Mouse (Mus musculus) hindbrain, embryonic 14.5 days (tissue): ENCODE measurements around the gene Ireb2. TPM values are rescaled to one million over a fixed set of nuclear protein-coding genes. Genes with fewer than 3 reads are reported as not detected.
"Not testable (repeated sequence)": the region's sequence is repeated elsewhere in the genome, so short reads cannot be mapped to it uniquely, and the experiment has no call there.

ENCODE experiments used
- ATAC-seq: fragments of 200-750 bp; cut with Nextera tagmentation; 2 replicates; pipeline ENCODE4 v1.8.0; 2017; ENCODE audit warnings: moderate number of reproducible peaks, mild to moderate bottlenecking, moderate TSS enrichment, moderate library complexity; ENCODE audit not compliant: low FRiP score
- DNase-seq: peaks from one replicate; pipeline ENCODE4 v3.0.0-alpha.2; 2015; ENCODE audit warnings: low spot score
- H3K27ac ChIP-seq: fragments of 300-500 bp; sonication (generic); 2 replicates; pipeline ENCODE4 v1.5.1; 2014; ENCODE audit warnings: mild to moderate bottlenecking, moderate library complexity
- H3K27me3 ChIP-seq: fragments of 300-500 bp; sonication (generic); 2 replicates; pipeline ENCODE4 v1.6.1; 2014; ENCODE audit warnings: mild to moderate bottlenecking, low read length, mixed read lengths; ENCODE audit not compliant: control insufficient read depth, insufficient read depth
- H3K36me3 ChIP-seq: fragments of 300-500 bp; sonication (generic); replicated peaks from 2 replicates; pipeline ENCODE4 v1.6.1; 2014; ENCODE audit not compliant: control insufficient read depth, insufficient read depth
- H3K4me1 ChIP-seq: fragments of 300-500 bp; sonication (generic); replicated peaks from 2 replicates; pipeline ENCODE4 v1.6.1; 2014; ENCODE audit warnings: antibody characterized with exemption, low read length, mixed read lengths; ENCODE audit not compliant: control insufficient read depth, insufficient read depth
- H3K4me2 ChIP-seq: fragments of 300-500 bp; sonication (generic); replicated peaks from 2 replicates; pipeline ENCODE4 v1.6.1; 2014; ENCODE audit warnings: mild to moderate bottlenecking, moderate library complexity
- H3K4me3 ChIP-seq: fragments of 300-500 bp; sonication (generic); replicated peaks from 2 replicates; pipeline ENCODE4 v1.5.1; 2014; ENCODE audit warnings: mild to moderate bottlenecking, low read length
- H3K9ac ChIP-seq: fragments of 300-500 bp; sonication (generic); 2 replicates; pipeline ENCODE4 v1.6.1; 2014
- H3K9me3 ChIP-seq: fragments of 300-500 bp; sonication (generic); 2 replicates; pipeline ENCODE4 v1.6.1; 2016; ENCODE audit warnings: low read length; ENCODE audit not compliant: control insufficient read depth
- WGBS: fragments of 180-500 bp; shearing (Covaris S2); extraction: QIAGEN DNeasy Blood & Tissue Kit; methylation state at CpG from one replicate; pipeline ENCODE4 v1.1.7; 2014; 5-methylcytosine and 5-hydroxymethylcytosine counted together
- polyA plus RNA-seq: library from polyadenylated mRNA; unstranded; fragments of >200 nt; fragmentation: Nextera tagmentation; extraction: Ambion mirVana; gene quantifications from 2 replicates; pipeline ENCODE4 v1.2.1, GENCODE M21; 2014

Ireb2 gene
- polyA plus RNA-seq, 1 experiment from 2014 or later: 52.0 TPM

- Histone ChIP-seq H3K4me1 (peaks cover 10% of the 10 kb centered on the region; the same call in 1 of the 2 replicates), H3K9me3 (no peaks in the 10 kb centered on the region), H3K27ac (no peak overlapping the region), H3K36me3 (0 out of 2 replicates have a peak, but pooled peaks cover 6% of the 10 kb centered on the region), H3K9ac (no peak overlapping the region), H3K4me3 (no peak overlapping the region), H3K27me3 (no peaks in the 10 kb centered on the region), H3K4me2 (no peak overlapping the region)
- no peak for DNase-seq
- no peak for ATAC-seq
- WGBS: 96% methylated on average over 5 of the region's 5 CpGs
Measured at GRCm38 (mm10) chr9:54918781-54919180, 55.2 kb downstream of the Ireb2 start.

- peaks cover 10% of the 10 kb centered on the region; the same call in 1 of the 2 replicates for H3K4me1 ChIP-seq
- ATAC-seq (no peak), DNase-seq (no peak)
Measured at GRCm38 (mm10) chr9:54919946-54920345, 56.4 kb downstream of the Ireb2 start.

GRCm38 (mm10) chr9:54930741-54931140 is 67.2 kb downstream of the Ireb2 start:
- H3K9ac ChIP-seq: no peak overlapping the region
- no peak overlapping the region for H3K4me3 ChIP-seq
- H3K36me3 ChIP-seq: no peaks in the 10 kb centered on the region
- H3K4me2 ChIP-seq: no peak overlapping the region
- H3K27me3 ChIP-seq: no peaks in the 10 kb centered on the region
- no peaks in the 10 kb centered on the region for H3K9me3 ChIP-seq
- H3K4me1 ChIP-seq: no peaks in the 10 kb centered on the region
- WGBS: 86% methylated on average over 1 of the region's 1 CpGs
- H3K27ac ChIP-seq: no peak overlapping the region
- no peak for ATAC-seq
- no peak for DNase-seq

More at GRCm38 (mm10) chr9:54919946-54920345, 56.4 kb downstream of the Ireb2 start:
- H3K36me3 ChIP-seq: 0 out of 2 replicates have a peak, but pooled peaks cover 6% of the 10 kb centered on the region
- WGBS: 60% methylated on average over 4 of the region's 4 CpGs
- no peaks in the 10 kb centered on the region for H3K27me3 ChIP-seq
- no peak overlapping the region for H3K4me3 ChIP-seq
- H3K9ac ChIP-seq: no peak overlapping the region
- H3K27ac ChIP-seq: no peak overlapping the region
- no peak overlapping the region for H3K4me2 ChIP-seq
- no peaks in the 10 kb centered on the region for H3K9me3 ChIP-seq

GRCm38 (mm10) chr9:54931765-54932164 is 68.2 kb downstream of the Ireb2 start:
- no peak overlapping the region for H3K27ac ChIP-seq
- ATAC-seq: no peak
- no peaks in the 10 kb centered on the region for H3K36me3 ChIP-seq
- H3K4me1 ChIP-seq: no peaks in the 10 kb centered on the region
- no peak overlapping the region for H3K4me2 ChIP-seq
- H3K9ac ChIP-seq: no peak overlapping the region
- no peak for DNase-seq
- 0% methylated on average over 1 of the region's 1 CpGs for WGBS
- no peak overlapping the region for H3K4me3 ChIP-seq
- no peaks in the 10 kb centered on the region for H3K27me3 ChIP-seq
- no peaks in the 10 kb centered on the region for H3K9me3 ChIP-seq

GRCm38 (mm10) chr9:54932379-54932778 is 68.8 kb downstream of the Ireb2 start:
- H3K36me3 ChIP-seq: no peaks in the 10 kb centered on the region
- no peak overlapping the region for H3K27ac ChIP-seq
- H3K4me2 ChIP-seq: no peak overlapping the region
- no peaks in the 10 kb centered on the region for H3K27me3 ChIP-seq
- H3K9me3 ChIP-seq: no peaks in the 10 kb centered on the region
- DNase-seq (no peak), ATAC-seq (no peak)
- no peak overlapping the region for H3K9ac ChIP-seq
- 74% methylated on average over 2 of the region's 2 CpGs for WGBS
- H3K4me1 ChIP-seq: no peaks in the 10 kb centered on the region
- no peak overlapping the region for H3K4me3 ChIP-seq

- H3K9me3 ChIP-seq: no peaks in the 10 kb centered on the region
- 94% methylated on average over 4 of the region's 4 CpGs for WGBS
- ATAC-seq: no peak
Measured at GRCm38 (mm10) chr9:54942071-54942470, 78.5 kb downstream of the Ireb2 start.

GRCm38 (mm10) chr9:54944467-54944866 is 80.9 kb downstream of the Ireb2 start:
- H3K4me1 ChIP-seq: no peaks in the 10 kb centered on the region
- no peaks in the 10 kb centered on the region for H3K36me3 ChIP-seq
- H3K9ac ChIP-seq: no peak overlapping the region
- DNase-seq (no peak), ATAC-seq (no peak)
- H3K9me3 ChIP-seq: no peaks in the 10 kb centered on the region
- WGBS: 81% methylated on average over 2 of the region's 2 CpGs
- no peaks in the 10 kb centered on the region for H3K27me3 ChIP-seq
- no peak overlapping the region for H3K27ac ChIP-seq
- H3K4me2 ChIP-seq: no peak overlapping the region
- H3K4me3 ChIP-seq: no peak overlapping the region

More at GRCm38 (mm10) chr9:54942071-54942470, 78.5 kb downstream of the Ireb2 start:
- H3K9ac ChIP-seq: no peak overlapping the region
- no peak for DNase-seq
- H3K4me2 ChIP-seq: no peak overlapping the region
- H3K4me3 ChIP-seq: no peak overlapping the region
- H3K27ac ChIP-seq: no peak overlapping the region
- H3K27me3 ChIP-seq: no peaks in the 10 kb centered on the region
- no peaks in the 10 kb centered on the region for H3K4me1 ChIP-seq
- no peaks in the 10 kb centered on the region for H3K36me3 ChIP-seq

- Histone ChIP-seq H3K27me3 (no peaks in the 10 kb centered on the region), H3K4me1 (no peaks in the 10 kb centered on the region), H3K9ac (no peak overlapping the region), H3K36me3 (no peaks in the 10 kb centered on the region), H3K4me2 (no peak overlapping the region), H3K27ac (no peak overlapping the region), H3K9me3 (no peaks in the 10 kb centered on the region), H3K4me3 (no peak overlapping the region)
- DNase-seq (no peak), ATAC-seq (no peak)
- 80% methylated on average over 16 of the region's 16 CpGs for WGBS
Measured at GRCm38 (mm10) chr9:54946256-54946655, 82.7 kb downstream of the Ireb2 start.

GRCm38 (mm10) chr9:54949465-54949864 is 85.9 kb downstream of the Ireb2 start:
- no peak for ATAC-seq
- H3K4me3 ChIP-seq: no peak overlapping the region
- no peaks in the 10 kb centered on the region for H3K9me3 ChIP-seq
- H3K9ac ChIP-seq: no peak overlapping the region
- peaks cover 22% of the 10 kb centered on the region for H3K36me3 ChIP-seq
- peaks cover 14% of the 10 kb centered on the region for H3K4me1 ChIP-seq
- no peak for DNase-seq
- no peaks in the 10 kb centered on the region for H3K27me3 ChIP-seq
- no peak overlapping the region for H3K27ac ChIP-seq
- no peak overlapping the region for H3K4me2 ChIP-seq

- not testable (repeated sequence) for ATAC-seq, DNase-seq, H3K9me3 ChIP-seq, H3K27me3 ChIP-seq
- peaks cover 28% of the 10 kb centered on the region for H3K36me3 ChIP-seq
- H3K9ac ChIP-seq: peak overlapping the region; percentile 20
- H3K4me2 ChIP-seq: peak overlapping the region; percentile 60
- peaks cover 14% of the 10 kb centered on the region for H3K4me1 ChIP-seq
- peak overlapping the region; percentile 70 for H3K4me3 ChIP-seq
- peak overlapping the region; percentile 93 for H3K27ac ChIP-seq
- 49% methylated on average over 8 of the region's 8 CpGs for whole genome bisulfite sequencing
Measured at GRCm38 (mm10) chr9:54950162-54950561, 86.6 kb downstream of the Ireb2 start.
